Mouse (Mus musculus) Muller cell, postnatal 12 days (primary cell): ENCODE measurements around the gene Mtmr4.

Experiments
- DNase-seq: peaks from one replicate; pipeline ENCODE4 v3.0.0-alpha.2; 2015; ENCODE audit errors: inconsistent ontology term

Gene Mtmr4

GRCm38 (mm10) chr11:87581933-87582710, 9.8 kb upstream of the Mtmr4 start:
- DNase-seq, result peak; percentile 80

GRCm38 (mm10) chr11:87583291-87584034, 8.5 kb upstream of the Mtmr4 start:
- DNase-seq, result no peak

- DNase-seq, result no peak
These were observed 7.1 kb upstream of the Mtmr4 start for GRCm38 (mm10) chr11:87584711-87585505.

GRCm38 (mm10) chr11:87587211-87587874, 4.6 kb upstream of the Mtmr4 start:
- DNase-seq, result no peak

DNA sequence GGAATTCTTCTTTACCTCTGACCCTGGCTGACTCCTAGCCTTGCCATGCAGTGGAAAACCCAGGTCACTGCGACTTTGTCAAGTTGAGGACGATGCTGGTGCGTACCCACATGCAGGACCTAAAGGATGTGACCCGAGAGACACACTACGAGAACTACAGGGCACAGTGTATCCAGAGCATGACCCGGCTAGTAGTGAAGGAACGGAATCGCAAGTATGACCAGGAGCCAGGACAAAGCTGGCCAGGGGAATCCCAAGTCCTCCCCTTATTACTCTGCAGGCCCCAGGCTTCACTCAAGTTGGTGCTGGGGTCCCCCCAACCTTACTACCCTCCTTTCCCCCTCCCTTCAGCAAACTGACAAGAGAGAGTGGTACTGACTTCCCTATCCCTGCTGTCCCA, 2.4 kb upstream of the Mtmr4 start:
- DNase-seq, result no peak

GRCm38 (mm10) chr11:87590841-87591525, 979 bp upstream of the Mtmr4 start:
- peak; percentile 51 for DNase-seq

DNA sequence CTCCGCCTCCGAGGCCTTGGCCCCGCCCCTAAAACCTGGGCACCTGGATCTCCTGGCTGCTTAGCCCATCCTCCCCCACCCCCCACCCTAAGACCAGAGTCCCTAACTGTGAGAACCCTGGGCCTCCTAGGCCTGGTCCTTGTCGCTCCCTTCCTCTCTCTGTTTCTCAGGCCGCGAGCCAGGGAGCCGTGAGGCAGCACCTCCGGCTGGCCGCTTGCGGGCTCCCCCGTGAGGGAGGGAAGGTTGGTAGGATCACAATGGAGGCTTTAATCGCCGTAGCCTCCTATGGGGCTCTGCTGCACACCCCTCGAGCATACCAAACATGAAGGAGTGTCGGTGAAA, 363 bp downstream of the Mtmr4 start:
- no peak for DNase-seq

- no peak for DNase-seq
These were observed 994 bp downstream of the Mtmr4 start for GRCm38 (mm10) chr11:87592713-87593598.

- DNase-seq, result peak; percentile 94
These were observed 3.4 kb downstream of the Mtmr4 start for GRCm38 (mm10) chr11:87595327-87595841.

GRCm38 (mm10) chr11:87595976-87596375, 4.0 kb downstream of the Mtmr4 start:
- DNase-seq, result no peak

DNA sequence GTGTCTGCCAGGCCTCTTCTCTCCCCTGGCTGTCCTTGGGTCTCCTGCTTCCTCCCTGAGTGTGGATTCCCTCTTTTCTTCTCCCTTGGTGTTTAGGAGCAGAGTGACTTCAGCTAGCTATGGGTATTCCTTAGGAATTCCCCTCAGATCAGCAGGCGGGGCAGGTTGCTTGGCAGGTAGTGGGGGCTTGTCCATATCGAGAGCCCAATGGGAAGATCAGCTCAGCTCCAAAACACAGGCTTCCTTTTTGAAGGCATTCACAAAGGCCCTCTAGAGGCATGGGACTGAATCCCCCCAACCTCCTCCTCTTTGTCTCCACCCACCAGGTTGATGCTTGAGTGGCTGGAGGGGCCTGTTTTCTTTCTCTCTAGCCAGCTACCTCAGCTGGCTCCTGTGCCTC, 4.5 kb downstream of the Mtmr4 start:
- no peak for DNase-seq

DNA sequence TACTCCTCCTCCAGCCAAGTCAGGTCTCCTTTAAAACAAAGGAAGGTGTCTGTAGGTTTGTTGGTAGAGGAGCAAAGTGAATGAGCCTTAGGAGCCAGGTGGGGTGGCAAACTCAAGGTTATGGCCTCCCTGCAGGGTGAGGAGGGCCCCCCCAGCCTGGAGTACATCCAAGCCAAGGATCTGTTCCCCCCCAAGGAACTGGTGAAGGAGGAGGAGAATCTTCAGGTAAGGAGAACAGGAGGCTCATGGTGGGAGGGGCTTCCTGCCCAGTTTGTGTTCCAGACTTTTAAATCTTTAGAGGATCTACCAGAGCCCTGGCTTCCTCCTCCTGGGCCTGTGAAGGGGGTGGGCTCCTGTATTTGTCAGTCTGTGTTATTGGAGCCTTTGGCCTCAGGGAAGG, 5.1 kb downstream of the Mtmr4 start:
- no peak for DNase-seq

- no peak for DNase-seq
These were observed 7.6 kb downstream of the Mtmr4 start for GRCm38 (mm10) chr11:87599395-87600089.

GRCm38 (mm10) chr11:87600322-87600853, 8.4 kb downstream of the Mtmr4 start:
- no peak for DNase-seq

- DNase-seq, result no peak
These were observed 10.3 kb downstream of the Mtmr4 start for GRCm38 (mm10) chr11:87602234-87602633.

DNA sequence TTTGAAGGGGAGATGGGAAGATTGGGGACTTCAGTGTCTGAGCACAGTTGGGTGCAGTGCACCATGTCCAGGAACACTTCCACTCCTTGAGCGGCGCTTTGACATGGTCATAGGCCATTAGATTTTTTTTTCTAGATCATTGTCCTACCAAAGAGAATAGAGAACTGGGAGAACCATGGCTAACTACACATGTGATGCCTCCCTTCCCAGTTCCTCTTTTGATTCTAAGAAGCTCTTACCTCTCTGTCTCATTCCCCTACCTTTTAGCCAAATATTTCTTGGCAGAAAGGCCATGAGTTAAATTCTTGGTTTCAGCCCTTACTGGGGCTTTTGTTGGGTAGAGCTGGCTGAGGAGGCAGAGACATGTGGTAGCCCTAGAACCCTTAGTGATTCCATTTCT, 11.6 kb downstream of the Mtmr4 start:
- DNase-seq, result no peak

DNA sequence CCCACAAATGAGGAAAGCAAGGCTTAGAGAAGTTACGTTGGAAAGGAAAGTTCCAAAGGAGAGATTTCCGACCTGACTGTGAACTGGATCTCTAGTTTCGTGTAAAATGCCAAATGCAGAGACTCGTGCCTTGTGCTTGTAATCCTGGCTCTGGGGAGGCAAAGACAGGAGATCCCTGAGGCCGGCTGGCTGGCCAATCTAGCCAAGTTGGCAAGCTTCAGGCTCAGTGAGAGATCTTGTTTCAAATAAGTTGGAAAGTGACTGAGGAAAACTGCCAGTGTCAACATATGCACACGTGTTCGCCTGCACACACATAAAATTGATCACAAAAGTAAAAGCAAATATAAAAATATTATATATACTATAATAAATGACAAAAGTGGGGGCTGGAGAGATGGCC, 17.3 kb downstream of the Mtmr4 start:
- DNase-seq, result no peak

DNA sequence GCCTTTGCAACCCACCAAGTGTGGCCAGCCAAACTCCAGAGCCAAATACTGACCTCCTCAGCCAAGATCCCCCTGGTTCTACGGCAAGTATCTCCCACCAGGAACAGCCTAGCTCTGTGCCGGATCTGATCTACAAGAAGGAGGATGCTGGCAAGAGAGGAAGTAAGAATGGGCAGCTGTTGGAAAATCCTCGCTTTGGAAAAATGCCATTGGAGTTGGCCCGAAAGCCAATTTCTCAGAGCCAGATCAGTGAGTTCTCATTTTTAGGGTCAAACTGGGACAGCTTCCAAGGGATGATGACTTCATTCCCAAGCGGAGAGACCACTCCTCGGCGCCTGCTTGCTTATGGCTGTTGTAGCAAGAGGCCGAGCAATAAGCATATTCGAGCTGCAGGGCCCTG, 19.6 kb downstream of the Mtmr4 start:
- no peak for DNase-seq

- no peak for DNase-seq
These were observed 22.0 kb downstream of the Mtmr4 start for GRCm38 (mm10) chr11:87613972-87614371.
